Mouse (Mus musculus) limb, embryonic 11.5 days (tissue): ENCODE data around the gene Sept7. TPM values are rescaled to one million over a fixed set of nuclear protein-coding genes. Genes with fewer than 3 reads are reported as not detected.

Experiments used
- ATAC-seq: fragments of 200-750 bp; cut with Nextera tagmentation; 2 replicates; pipeline ENCODE4 v1.8.0; 2017; ENCODE audit warnings: low read depth; ENCODE audit not compliant: insufficient number of reproducible peaks, low FRiP score, low TSS enrichment
- DNase-seq: peaks from one replicate; pipeline ENCODE4 v3.0.0-alpha.2; 2015; ENCODE audit warnings: low spot score
- H3K27ac ChIP-seq: fragments of 300-500 bp; sonication (generic); replicated peaks from 2 replicates; pipeline ENCODE4 v1.5.1; 2014; ENCODE audit warnings: low read depth, mild to moderate bottlenecking, low read length
- H3K27me3 ChIP-seq: fragments of 300-500 bp; sonication (generic); 2 replicates; pipeline ENCODE4 v1.6.1; 2014; ENCODE audit warnings: mild to moderate bottlenecking, low read length, mixed read lengths; ENCODE audit not compliant: control insufficient read depth, insufficient read depth
- H3K36me3 ChIP-seq: fragments of 300-500 bp; sonication (generic); 2 replicates; pipeline ENCODE4 v1.6.1; 2014; ENCODE audit warnings: mild to moderate bottlenecking, low read length, moderate library complexity, mixed read lengths; ENCODE audit not compliant: control insufficient read depth, insufficient read depth
- H3K4me1 ChIP-seq: fragments of 300-500 bp; sonication (generic); 2 replicates; pipeline ENCODE4 v1.6.1; 2014; ENCODE audit warnings: low read length, mixed read lengths; ENCODE audit not compliant: control insufficient read depth, insufficient read depth
- H3K4me2 ChIP-seq: fragments of 300-500 bp; sonication (generic); 2 replicates; pipeline ENCODE4 v1.6.1; 2014; ENCODE audit warnings: low read depth, mild to moderate bottlenecking, moderate library complexity; ENCODE audit not compliant: severe bottlenecking
- H3K4me3 ChIP-seq: fragments of 300-500 bp; sonication (generic); 2 replicates; pipeline ENCODE4 v1.5.1; 2014; ENCODE audit warnings: low read depth, low read length
- H3K9ac ChIP-seq: fragments of 300-500 bp; sonication (generic); 2 replicates; pipeline ENCODE4 v1.6.1; 2014; ENCODE audit warnings: mild to moderate bottlenecking, low read length
- H3K9me3 ChIP-seq: fragments of 300-500 bp; sonication (generic); 2 replicates; pipeline ENCODE4 v1.6.1; 2016; ENCODE audit warnings: low read length; ENCODE audit not compliant: control insufficient read depth
- WGBS: fragments of 180-500 bp; shearing (Covaris S2); extraction: QIAGEN DNeasy Blood & Tissue Kit; methylation state at CpG from one replicate; pipeline ENCODE4 v1.1.7; 2014; 5-methylcytosine and 5-hydroxymethylcytosine counted together
- polyA plus RNA-seq: library from polyadenylated mRNA; unstranded; fragments of >200 nt; fragmentation: Nextera tagmentation; extraction: Ambion mirVana; gene quantifications from 2 replicates; pipeline ENCODE4 v1.2.1, GENCODE M21; 2014

Sept7 gene
- polyA plus RNA-seq, 1 experiment from 2014 or later, result 295 TPM

GRCm38 (mm10) chr9:25246508-25246907, 5.7 kb upstream of the Sept7 start:
- H3K9me3 ChIP-seq, result no peaks in the 10 kb centered on the region
- no peaks in the 10 kb centered on the region for H3K27me3 ChIP-seq
- H3K36me3 ChIP-seq, result no peaks in the 10 kb centered on the region
- H3K4me1 ChIP-seq, result no peaks in the 10 kb centered on the region
- no peak overlapping the region for H3K27ac ChIP-seq
- no peak for ATAC-seq
- H3K4me2 ChIP-seq, result no peak overlapping the region
- no peak overlapping the region for H3K9ac ChIP-seq
- DNase-seq, result no peak
- 92% methylated on average over 3 of the region's 3 CpGs for WGBS
- H3K4me3 ChIP-seq, result no peak overlapping the region

DNA sequence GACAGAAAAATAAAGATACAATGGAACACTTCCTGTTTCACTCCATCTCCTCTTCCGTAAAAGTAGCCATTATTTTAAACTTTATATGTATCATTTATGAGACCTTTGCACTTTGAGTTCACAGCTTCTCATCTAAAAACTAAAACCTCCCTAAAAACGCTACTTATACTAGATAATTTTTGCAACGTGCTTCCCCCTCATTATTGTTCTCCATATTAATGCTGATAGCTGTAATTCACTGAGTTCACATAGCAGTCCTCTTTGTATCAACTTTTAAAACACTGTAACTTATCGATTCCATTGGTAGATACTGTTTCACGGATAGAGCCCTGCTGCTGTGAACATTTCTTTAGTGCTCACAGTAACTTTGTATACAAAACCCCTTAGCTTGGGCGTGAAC, 1.1 kb upstream of the Sept7 start:
- Histone ChIP-seq H3K27me3 (no peaks in the 10 kb centered on the region), H3K9ac (peak overlapping the region; percentile 93), H3K27ac (peak overlapping the region; percentile 97; the same call in 1 of the 2 replicates), H3K4me3 (peak overlapping the region; percentile 98), H3K9me3 (no peaks in the 10 kb centered on the region), H3K36me3 (no peaks in the 10 kb centered on the region), H3K4me2 (peak overlapping the region; percentile 63), H3K4me1 (peaks cover 3% of the 10 kb centered on the region; the same call in 1 of the 2 replicates)
- WGBS, result 16% methylated on average over 6 of the region's 6 CpGs
- DNase-seq (no peak), ATAC-seq (no peak)

- Histone ChIP-seq H3K27ac (peak overlapping the region; percentile 97), H3K4me2 (peak overlapping the region; percentile 63), H3K9me3 (no peaks in the 10 kb centered on the region), H3K9ac (peak overlapping the region; percentile 93), H3K4me1 (peaks cover 3% of the 10 kb centered on the region; the same call in 1 of the 2 replicates), H3K36me3 (no peaks in the 10 kb centered on the region), H3K27me3 (no peaks in the 10 kb centered on the region), H3K4me3 (peak overlapping the region; percentile 98)
- ATAC-seq, result peak; percentile 91
- WGBS, result 0% methylated on average over 41 of the region's 41 CpGs
- DNase-seq, result peak; percentile 93
Measured at GRCm38 (mm10) chr9:25251611-25252282, 492 bp upstream of the Sept7 start.

- Histone ChIP-seq H3K27ac (peak overlapping the region; percentile 97), H3K9me3 (no peaks in the 10 kb centered on the region), H3K27me3 (no peaks in the 10 kb centered on the region), H3K9ac (peak overlapping the region; percentile 93), H3K4me3 (peak overlapping the region; percentile 98), H3K4me2 (peak overlapping the region; percentile 47), H3K4me1 (peaks cover 3% of the 10 kb centered on the region; the same call in 1 of the 2 replicates), H3K36me3 (no peaks in the 10 kb centered on the region)
- DNase-seq, result peak; percentile 76
- ATAC-seq, result peak; percentile 42
- under 1% methylated on average over 47 of the region's 78 CpGs for WGBS
Measured at GRCm38 (mm10) chr9:25252759-25253477, 679 bp downstream of the Sept7 start.

DNA sequence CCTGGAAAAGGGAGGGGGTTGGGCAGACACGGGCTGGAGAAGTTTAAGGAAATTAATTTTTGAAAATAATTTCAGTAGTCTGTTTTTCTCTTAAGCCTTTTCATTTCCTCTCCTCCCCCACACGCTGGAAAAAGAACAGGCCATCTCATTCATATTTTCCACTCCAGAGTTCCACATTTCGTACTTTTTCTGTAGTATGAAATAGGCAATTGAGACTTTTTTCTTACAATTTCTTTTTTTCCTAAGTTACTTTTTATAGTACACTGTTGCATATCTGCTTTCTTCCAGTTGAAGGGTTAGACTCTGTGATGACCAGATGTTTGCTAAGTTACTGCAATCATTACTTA, 1.2 kb downstream of the Sept7 start:
- Histone ChIP-seq H3K4me1 (peaks cover 3% of the 10 kb centered on the region; the same call in 1 of the 2 replicates), H3K4me2 (peak overlapping the region; percentile 47), H3K9ac (peak overlapping the region; percentile 93; the same call in 1 of the 2 replicates), H3K36me3 (no peaks in the 10 kb centered on the region), H3K9me3 (no peaks in the 10 kb centered on the region), H3K27me3 (no peaks in the 10 kb centered on the region), H3K27ac (no peak overlapping the region), H3K4me3 (peak overlapping the region; percentile 98)
- DNase-seq (no peak), ATAC-seq (no peak)
- WGBS, result 12% methylated on average over 3 of the region's 3 CpGs

GRCm38 (mm10) chr9:25260411-25260810, 8.2 kb downstream of the Sept7 start:
- DNase-seq (no peak), ATAC-seq (no peak)
- Histone ChIP-seq H3K27ac (no peak overlapping the region), H3K4me1 (no peaks in the 10 kb centered on the region), H3K9me3 (no peaks in the 10 kb centered on the region), H3K4me3 (no peak overlapping the region), H3K9ac (no peak overlapping the region), H3K36me3 (no peaks in the 10 kb centered on the region), H3K27me3 (no peaks in the 10 kb centered on the region), H3K4me2 (no peak overlapping the region)
- WGBS, result 91% methylated on average over 3 of the region's 3 CpGs

DNA sequence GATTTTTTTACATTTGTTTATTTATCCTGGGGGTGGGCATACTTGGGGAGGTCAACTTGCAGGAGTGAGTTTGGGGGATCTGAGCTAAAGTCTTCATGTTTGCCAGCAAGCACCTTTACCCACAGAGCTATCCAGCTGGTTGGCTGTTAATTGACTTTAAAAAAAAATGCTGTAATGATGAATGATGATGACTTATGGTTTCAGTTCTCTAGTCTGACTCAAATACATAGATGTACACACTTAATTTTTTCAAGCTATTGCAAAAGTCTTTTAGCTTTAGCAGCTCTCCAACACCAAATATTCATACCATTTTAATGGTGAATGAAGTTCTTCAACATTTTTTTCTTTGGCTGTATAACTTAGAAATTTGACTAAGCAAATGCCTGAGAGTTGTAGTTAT, 8.7 kb downstream of the Sept7 start:
- H3K9ac ChIP-seq, result no peak overlapping the region
- ATAC-seq, result no peak

GRCm38 (mm10) chr9:25262087-25262486, 9.8 kb downstream of the Sept7 start:
- H3K4me2 ChIP-seq, result no peak overlapping the region
- DNase-seq (no peak), ATAC-seq (no peak)
- H3K9me3 ChIP-seq, result no peaks in the 10 kb centered on the region
- WGBS, result 86% methylated on average over 1 of the region's 1 CpGs
- H3K27ac ChIP-seq, result no peak overlapping the region
- H3K27me3 ChIP-seq, result no peaks in the 10 kb centered on the region
- no peaks in the 10 kb centered on the region for H3K4me1 ChIP-seq
- H3K36me3 ChIP-seq, result no peaks in the 10 kb centered on the region; the same call in 1 of the 2 replicates
- H3K4me3 ChIP-seq, result no peak overlapping the region
- H3K9ac ChIP-seq, result no peak overlapping the region

More for the DNA sequence above, 8.7 kb downstream of the Sept7 start:
- no peak overlapping the region for H3K4me3 ChIP-seq
- no peak overlapping the region for H3K4me2 ChIP-seq
- no peaks in the 10 kb centered on the region for H3K36me3 ChIP-seq
- no peaks in the 10 kb centered on the region for H3K27me3 ChIP-seq
- no peaks in the 10 kb centered on the region for H3K9me3 ChIP-seq
- no peak overlapping the region for H3K27ac ChIP-seq
- no peaks in the 10 kb centered on the region for H3K4me1 ChIP-seq
- DNase-seq, result no peak
